Mouse (Mus musculus): ENCODE results near the gene Thumpd1.
"Not testable (repeated sequence)": the region's sequence is repeated elsewhere in the genome, so short reads cannot be mapped to it uniquely, and the experiment has no call there.

The Thumpd1 gene

GRCm38 (mm10) chr7:119720253-119720946, at the start of gene Thumpd1:
Gene Thumpd1 (minus strand): TSS chr7:119720798.
- in situ Hi-C loops (cut with MboI; ENCODE audit: unreplicated experiment in 2 of 2), result no loop called here

DNA sequence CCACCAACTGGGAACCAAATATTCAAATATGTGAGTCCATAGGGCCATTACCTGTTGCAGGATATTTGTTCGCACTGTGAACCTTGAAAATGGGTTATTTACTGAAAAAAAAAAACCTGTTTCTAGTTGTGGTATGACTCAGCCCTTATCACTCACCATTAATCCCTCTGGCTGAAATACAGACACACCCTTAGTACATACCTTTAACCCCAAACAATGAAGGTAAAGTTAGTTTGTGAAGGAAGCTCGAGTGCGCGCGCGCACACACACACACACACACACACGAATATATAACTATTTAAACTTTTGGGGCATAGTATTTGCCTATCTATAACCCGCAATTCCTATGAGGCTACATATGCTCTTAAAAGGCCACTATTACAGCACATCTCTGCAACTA, 49.3 kb upstream of the Thumpd1 start:
- in situ Hi-C loops (cut with MboI; ENCODE audit: unreplicated experiment in 2 of 2), result no loop called here

DNA sequence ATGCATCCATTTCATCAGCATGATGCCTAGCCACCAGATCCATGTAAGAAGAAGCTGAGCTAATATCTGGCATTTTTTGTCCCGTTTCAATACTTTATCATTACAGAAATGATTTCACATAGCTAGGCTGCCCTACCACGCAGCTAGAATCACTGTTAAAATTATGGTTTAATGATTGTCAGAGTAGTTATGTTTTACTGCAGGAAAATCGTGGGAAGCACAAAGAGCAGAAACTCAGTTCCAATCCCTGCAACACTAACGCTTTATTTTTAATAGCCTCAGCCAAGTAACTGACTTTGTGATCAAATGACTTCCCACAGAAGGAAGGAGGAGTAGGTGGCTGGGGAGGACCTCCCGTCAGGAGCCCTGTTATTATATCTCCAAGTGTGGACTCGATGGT, 46.4 kb upstream of the Thumpd1 start:
- in situ Hi-C loops (cut with MboI; ENCODE audit: unreplicated experiment in 2 of 2), result no loop called here

- in situ Hi-C loops (cut with MboI; ENCODE audit: unreplicated experiment in 2 of 2), result no loop called here
Observed at GRCm38 (mm10) chr7:119764377-119764776, 43.8 kb upstream of the Thumpd1 start.

DNA sequence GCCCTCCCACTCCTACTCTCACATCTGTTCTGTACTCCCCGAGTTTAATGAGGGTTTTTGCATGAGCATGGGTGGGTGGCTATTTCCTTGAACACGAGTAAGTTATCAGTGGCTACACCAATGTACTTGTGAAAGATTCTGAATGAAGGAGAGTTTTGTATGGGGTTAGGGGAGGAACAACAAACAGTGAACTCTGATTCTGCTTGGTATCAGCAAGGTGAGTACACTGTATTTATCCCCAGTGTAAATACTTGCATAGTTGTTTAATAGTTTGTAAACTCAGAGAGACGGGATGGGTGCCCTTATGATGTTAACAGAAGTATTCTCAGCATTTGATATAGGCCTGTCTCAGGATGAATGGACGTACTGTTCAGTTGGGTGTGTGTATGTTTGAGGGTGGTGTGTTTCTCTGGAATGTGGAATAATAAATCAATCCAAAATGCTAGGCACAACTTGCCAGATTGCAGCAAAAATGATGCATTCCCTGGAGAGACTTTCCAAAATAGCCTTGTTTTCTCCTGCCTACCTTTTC, 41.6 kb upstream of the Thumpd1 start:
- in situ Hi-C loops (cut with MboI; ENCODE audit: unreplicated experiment in 2 of 2), result no loop called here

DNA sequence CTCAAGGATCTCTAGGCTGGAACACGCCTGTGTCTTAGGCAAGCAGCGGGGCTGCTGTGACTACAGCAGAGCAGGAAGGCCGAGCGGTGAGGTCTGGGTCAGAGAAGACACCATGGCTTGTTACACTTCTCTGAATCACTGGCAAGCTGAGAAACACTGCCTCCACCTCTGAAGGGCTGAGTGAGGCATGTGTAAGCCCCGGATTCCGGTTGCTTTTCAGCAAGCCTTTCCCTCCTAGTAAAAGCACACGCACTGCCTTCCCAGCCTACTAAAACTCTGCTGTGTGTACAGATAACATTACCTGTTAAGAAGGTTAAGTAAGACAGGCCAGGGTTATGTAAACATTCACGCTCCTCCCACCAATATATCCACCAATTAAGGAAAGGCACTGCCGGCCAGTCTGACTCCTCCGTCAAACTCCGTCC, 39.9 kb upstream of the Thumpd1 start, which contains the start of gene Acsm3:
Acsm3 (plus strand) TSS at position 397 of the 425 bp plus-strand sequence.
- in situ Hi-C loops (cut with MboI; ENCODE audit: unreplicated experiment in 2 of 2), result no loop called here

DNA sequence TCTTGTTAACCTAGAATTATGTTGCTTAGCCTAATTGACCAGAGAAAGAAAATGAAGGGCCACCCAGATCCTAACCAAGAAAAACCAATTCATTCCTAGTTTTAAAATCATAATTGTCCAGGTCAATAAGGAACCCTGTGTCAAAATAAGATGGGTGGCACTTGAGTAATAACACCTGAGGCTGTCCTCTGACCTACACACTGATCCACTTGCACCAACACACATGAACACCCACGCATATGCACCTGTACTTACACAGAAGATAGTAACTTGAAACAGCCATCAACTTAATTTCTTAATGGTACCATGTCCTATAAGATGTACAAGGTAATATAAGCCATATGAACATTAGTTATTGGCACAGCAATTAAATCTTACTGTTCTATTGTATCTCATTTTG, 33.1 kb upstream of the Thumpd1 start:
- in situ Hi-C loops (cut with MboI; ENCODE audit: unreplicated experiment in 2 of 2), result no loop called here

DNA sequence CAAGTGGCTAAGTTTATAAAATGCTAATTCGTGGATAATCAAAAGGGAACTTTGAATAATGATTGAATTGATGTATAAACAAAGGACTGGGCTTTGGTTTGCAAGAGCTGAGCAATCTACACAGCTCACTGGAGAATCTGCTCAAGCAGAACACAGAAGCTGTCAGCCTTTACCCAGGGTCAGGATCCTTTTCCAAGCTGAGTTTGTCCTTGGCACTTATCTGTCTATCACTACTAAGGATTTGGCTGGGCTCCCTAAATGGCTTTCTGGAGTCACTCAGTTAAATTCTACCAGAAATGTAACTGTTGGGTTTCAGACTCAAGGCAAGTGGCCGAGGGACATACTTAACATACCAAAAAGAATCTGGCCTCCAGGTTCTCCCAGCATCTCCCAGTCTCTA, 29.3 kb upstream of the Thumpd1 start:
- in situ Hi-C loops (cut with MboI; ENCODE audit: unreplicated experiment in 2 of 2), result no loop called here

GRCm38 (mm10) chr7:119748761-119749160, 28.2 kb upstream of the Thumpd1 start:
- in situ Hi-C loops (cut with MboI; ENCODE audit: unreplicated experiment in 2 of 2), result no loop called here

DNA sequence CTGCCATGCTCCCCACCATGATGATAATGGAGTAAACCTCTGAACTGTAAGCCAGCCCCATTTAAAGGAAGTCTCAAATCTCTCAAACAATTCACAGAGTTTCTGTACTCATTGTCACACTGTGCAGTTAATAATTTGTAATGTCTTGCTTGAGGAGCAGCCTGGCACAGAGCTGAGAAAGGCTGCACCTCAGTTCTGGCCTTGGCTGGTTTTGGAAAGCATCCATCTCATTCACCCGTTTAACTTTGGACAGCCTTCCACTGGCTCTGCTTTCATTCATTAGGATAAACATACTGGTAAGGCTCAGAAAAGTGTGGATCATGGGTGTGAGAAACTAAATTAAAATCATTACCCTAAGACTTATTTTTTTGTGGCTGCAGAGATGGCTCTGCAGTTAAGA, 25.3 kb upstream of the Thumpd1 start:
- in situ Hi-C loops (cut with MboI; ENCODE audit: unreplicated experiment in 2 of 2), result no loop called here

DNA sequence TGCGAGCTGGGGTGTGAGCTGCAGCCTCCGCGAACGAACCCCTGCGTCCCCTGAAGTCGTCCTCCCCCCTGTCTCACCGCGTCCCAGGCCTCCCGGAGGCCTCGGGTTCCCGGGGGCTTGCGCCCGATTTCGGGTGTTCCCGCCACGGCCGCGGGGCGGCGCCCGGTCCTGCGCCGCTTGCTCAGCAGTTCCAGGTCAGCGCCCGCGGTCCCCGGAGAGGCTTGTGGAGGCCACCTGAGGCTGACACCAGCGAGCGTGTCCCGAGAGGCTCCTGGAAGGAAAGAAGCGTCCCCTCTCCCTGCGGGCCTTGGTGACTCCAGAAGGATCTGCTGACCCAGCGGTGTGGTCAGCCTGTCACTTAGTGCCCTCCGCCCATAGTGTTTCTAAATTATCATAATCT, 23.7 kb upstream of the Thumpd1 start:
- in situ Hi-C loops (cut with MboI; ENCODE audit: unreplicated experiment in 2 of 2), result no loop called here

GRCm38 (mm10) chr7:119739798-119740468, 19.3 kb upstream of the Thumpd1 start:
- in situ Hi-C loops (cut with MboI; ENCODE audit: unreplicated experiment in 2 of 2), result not testable (repeated sequence)

DNA sequence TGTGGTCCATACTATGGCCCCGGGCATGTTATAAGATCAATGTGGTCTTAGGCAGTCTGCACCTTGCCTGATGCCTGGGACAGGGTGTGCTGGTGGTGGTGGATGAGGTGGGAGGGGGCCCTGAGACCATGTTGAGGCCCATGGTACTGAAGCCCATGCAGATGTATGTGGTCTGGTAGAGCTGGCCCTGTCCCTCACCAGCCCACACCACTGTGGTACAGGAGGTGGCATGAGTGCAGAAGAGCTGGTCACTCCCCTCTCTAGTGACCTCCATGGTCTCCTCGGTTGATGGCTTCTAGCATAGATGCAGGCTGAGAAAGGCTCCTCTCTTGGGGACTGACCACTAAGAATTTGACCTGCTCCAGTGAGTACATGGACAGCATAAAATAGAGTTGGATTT, 18.3 kb upstream of the Thumpd1 start:
- in situ Hi-C loops (cut with MboI; ENCODE audit: unreplicated experiment in 2 of 2), result no loop called here

GRCm38 (mm10) chr7:119731262-119731661, 10.7 kb upstream of the Thumpd1 start:
- in situ Hi-C loops (cut with MboI; ENCODE audit: unreplicated experiment in 2 of 2), result not testable (repeated sequence)

DNA sequence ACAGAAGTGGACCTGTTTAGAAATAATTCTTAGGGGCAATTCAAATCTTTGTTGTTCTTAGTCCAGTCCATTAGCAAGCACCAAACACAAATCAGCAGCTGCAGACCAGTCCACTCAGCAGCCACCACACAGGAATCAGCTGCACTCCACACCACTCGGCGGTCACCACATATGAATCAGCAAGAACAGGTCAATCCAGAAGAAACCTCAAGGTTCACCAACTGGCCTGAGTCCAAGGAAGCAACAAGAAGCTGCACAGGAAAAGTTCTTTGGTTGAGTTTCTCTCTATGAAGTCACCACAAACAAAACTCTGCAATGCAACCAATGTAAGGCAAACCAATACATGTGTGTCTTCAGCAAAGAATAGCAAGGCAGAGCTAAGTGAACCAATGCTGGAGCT, 7.0 kb upstream of the Thumpd1 start:
- in situ Hi-C loops (cut with MboI; ENCODE audit: unreplicated experiment in 2 of 2), result no loop called here

DNA sequence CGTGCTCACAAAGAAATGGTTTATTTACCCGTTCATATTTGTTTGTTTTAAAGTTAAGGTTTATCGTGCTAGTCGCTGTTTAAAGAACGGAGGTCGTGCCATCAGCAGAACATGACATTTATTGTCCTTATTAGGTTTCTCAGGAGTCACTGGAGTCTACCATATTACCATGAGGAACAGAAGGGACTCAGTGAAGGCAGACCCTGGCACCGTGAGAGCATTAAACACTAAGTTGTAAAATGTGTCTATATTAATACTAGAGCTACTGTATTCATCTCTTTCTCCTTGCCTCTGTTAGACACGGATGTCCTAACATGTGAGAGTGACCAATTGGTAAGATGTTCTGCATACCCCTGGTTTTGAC, 331 bp upstream of the Thumpd1 start:
- in situ Hi-C loops (cut with MboI; ENCODE audit: unreplicated experiment in 2 of 2), result no loop called here

DNA sequence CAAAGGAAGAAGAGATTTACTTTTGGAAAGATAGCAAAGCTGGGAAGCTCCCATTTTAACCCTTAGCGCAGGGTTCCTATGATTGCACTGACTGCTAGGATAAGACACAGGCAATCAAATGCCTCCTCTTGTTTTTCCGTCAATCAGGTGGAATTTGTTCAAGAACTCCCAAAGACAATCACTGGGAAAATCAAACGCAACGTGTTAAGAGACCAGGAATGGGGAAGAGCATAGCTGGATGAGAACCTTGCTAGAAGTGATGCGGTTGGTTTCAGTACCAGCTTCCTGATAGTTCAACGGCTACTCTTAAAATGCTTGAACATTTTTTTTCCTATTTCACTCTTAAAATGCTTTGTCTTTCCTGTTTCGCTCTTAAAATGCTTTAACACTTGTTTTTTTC, 6.5 kb downstream of the Thumpd1 start:
- in situ Hi-C loops (cut with MboI; ENCODE audit: unreplicated experiment in 2 of 2), result no loop called here

- in situ Hi-C loops (cut with MboI; ENCODE audit: unreplicated experiment in 2 of 2), result no loop called here
Observed at GRCm38 (mm10) chr7:119694926-119695325, 25.7 kb downstream of the Thumpd1 start.

- in situ Hi-C loops (cut with MboI; ENCODE audit: unreplicated experiment in 2 of 2), result no loop called here
Observed at GRCm38 (mm10) chr7:119692302-119692701, 28.3 kb downstream of the Thumpd1 start.

GRCm38 (mm10) chr7:119689726-119690125, 30.9 kb downstream of the Thumpd1 start, which contains the start of gene Acsm4:
Gene Acsm4 (plus strand): TSS chr7:119690026.
- in situ Hi-C loops (cut with MboI; ENCODE audit: unreplicated experiment in 2 of 2), result no loop called here

GRCm38 (mm10) chr7:119682699-119683098, 37.9 kb downstream of the Thumpd1 start:
- in situ Hi-C loops (cut with MboI; ENCODE audit: unreplicated experiment in 2 of 2), result no loop called here

DNA sequence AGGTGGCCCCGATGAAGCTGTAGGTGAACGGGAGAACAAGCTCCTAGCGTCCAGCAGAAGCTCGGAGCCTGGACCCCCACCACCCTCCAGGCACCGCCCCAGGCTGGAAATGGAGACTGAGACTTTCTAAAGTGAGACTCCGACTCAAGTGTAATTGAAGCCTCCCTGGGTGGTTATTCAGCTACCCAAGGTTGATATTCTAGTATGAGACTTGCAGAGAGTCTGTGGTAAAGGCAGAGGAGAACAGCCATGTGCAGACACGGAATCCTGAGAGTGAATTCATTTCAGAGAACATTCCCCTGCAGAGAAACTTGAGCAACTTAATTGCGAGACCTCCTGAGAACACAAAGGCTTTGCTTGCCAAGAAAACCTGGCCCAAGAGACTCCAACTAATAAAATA, 40.5 kb downstream of the Thumpd1 start:
- in situ Hi-C loops (cut with MboI; ENCODE audit: unreplicated experiment in 2 of 2), result no loop called here
